Mouse (Mus musculus): ENCODE results near the gene Tppp.
A peak's percentile ranks its signal among the peaks of the same experiment; 100 is the strongest.
"Not testable (repeated sequence)": the region's sequence is repeated elsewhere in the genome, so short reads cannot be mapped to it uniquely, and the experiment has no call there.

Gene Tppp

DNA sequence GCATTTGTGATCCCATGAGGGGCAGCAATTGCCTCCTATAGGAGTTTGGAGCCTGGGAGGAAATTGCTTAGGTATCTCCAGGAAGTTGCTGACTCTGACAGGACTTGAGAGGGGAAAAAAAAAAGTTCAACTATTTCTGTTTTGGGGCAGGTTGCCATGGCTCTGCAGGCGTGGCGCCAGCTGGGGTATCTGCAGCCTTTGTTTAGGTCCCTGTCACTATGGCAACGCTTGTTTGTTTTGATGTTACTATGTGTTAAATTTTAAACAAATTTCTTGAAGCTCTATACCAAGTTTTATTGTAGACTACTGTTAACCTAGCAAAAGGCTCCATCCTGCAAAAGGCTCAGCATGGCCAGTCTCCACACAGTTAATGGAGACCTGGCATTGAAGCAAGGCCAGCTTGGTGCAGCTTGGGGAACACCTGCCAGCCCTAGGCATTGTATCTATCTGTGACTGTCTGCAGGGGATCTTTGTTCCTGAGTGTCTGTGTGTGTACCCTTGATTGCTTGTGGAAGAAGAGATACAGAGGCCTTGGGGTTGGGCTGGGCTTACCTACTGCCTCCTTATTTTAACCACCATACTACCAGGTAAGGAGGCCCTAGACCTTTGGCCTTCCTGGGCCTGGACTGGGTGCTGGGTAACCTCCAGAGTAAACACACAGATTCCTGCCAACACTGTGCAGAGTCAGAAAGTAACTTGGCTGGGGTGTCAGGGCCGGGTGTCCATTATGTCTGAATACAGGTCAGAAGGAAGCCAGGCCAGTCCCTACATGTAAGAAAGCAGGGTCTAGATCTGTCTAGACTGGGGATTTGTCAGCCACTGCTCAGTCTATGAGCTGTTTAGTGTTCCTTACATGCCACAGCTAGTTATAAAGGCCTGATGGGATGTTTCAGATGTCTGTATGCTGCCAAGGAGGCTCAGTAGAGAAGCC is 16.2 kb downstream of the Tppp start:
- peak; percentile 35 for DNase-seq (ENCODE audit: low read depth)

GRCm38 (mm10) chr13:74026215-74026614 is 17.0 kb downstream of the Tppp start:
- peak; percentile 21 for DNase-seq (ENCODE audit: low read depth)

- DNase-seq (ENCODE audit: low read depth), result no peak
Measured at GRCm38 (mm10) chr13:74028116-74028515, 18.9 kb downstream of the Tppp start.

DNA sequence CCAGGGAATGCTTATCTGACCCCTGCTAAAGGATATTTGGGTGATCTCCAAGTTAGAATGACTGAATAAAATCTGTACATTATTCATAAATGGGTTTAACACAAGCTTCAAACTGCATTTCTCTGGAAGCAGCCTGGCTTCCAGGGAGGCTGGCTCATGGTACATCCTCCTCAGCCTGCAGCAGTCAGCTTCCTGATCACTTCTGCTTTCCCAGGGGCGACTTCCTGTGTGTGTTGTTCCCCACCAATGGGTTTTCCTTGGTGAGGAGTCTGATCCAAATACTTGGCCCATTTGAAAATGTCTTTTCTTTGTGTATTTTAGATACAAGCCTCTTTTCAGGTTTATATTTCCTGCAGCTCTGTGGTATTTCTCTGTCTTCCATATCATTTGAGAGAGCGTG is 19.8 kb downstream of the Tppp start:
- no peak for DNase-seq (ENCODE audit: low read depth)

DNA sequence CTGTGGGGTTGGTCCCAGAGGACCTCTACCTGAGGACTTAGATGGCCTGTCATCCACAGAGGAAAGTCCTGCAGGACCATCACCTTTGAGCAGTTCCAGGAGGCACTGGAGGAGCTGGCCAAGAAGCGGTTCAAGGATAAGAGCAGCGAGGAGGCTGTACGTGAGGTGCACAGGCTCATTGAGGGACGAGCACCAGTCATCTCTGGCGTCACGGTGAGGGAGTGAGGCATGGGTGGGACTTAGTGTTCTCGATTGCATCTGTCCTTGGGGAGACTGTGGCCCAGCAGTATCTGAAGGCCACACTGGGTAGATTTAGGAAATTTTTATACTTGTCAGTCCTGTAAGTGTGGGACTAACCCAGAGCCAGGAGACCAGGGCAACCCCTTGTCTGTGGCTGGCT is 21.5 kb downstream of the Tppp start:
- DNase-seq (ENCODE audit: low read depth), result no peak

GRCm38 (mm10) chr13:74031133-74031532 is 21.9 kb downstream of the Tppp start:
- no peak for DNase-seq (ENCODE audit: low read depth)

DNA sequence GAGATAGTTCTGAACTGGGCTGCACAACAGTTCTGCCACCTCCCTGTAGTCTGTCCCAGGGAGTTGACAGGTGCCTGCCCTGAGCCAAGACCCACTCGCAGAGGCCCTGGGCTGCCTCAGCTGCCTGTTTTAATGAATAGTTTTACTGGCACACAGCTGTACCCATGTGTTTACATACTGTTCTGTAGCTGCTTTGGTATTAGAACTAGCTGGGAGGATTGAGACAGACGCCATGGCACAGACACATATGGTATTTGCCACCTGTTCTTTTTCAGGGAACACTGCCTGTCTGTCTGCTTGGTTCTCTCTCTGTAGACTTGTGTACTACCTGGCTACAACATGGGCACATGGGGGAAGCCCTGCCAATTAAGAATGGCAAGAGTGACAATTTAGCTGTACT is 25.5 kb downstream of the Tppp start:
- DNase-seq (ENCODE audit: low read depth), result no peak

GRCm38 (mm10) chr13:74035776-74036175 is 26.6 kb downstream of the Tppp start:
- DNase-seq (ENCODE audit: low read depth), result no peak

- no peak for DNase-seq (ENCODE audit: low read depth)
Measured at GRCm38 (mm10) chr13:74039926-74040325, 30.7 kb downstream of the Tppp start.

- DNase-seq (ENCODE audit: low read depth), result peak; percentile 14
Measured at GRCm38 (mm10) chr13:74056194-74056593, 47.0 kb downstream of the Tppp start.

DNA sequence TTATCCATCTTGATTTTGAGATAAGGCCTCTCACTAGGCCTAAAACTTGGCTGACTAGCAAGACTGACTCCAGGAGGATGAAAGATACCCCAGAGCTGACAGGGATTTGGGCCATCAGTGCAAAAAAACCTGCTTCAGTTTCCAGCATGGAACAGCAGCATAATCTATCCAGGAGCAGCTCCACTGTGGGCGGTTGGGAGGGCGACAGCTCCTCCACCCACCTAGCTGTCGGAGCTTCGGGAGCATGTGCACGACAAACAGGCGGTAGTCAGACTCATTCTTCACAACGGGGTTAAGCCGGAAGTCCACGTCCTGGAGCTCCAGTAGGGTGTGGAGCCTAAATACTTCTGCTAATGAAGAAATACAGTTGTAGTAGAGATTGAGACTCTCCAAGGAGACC is 48.9 kb downstream of the Tppp start:
- DNase-seq (ENCODE audit: low read depth), result no peak

GRCm38 (mm10) chr13:74061613-74062377 is 52.6 kb downstream of the Tppp start, which contains the start of gene Cep72:
TSS of gene Cep72 (minus strand) at chr13:74062299.
- peak; percentile 96 for DNase-seq (ENCODE audit: low read depth)

- no peak for DNase-seq (ENCODE audit: low read depth)
Measured at GRCm38 (mm10) chr13:74062378-74063128, 53.3 kb downstream of the Tppp start.

DNA sequence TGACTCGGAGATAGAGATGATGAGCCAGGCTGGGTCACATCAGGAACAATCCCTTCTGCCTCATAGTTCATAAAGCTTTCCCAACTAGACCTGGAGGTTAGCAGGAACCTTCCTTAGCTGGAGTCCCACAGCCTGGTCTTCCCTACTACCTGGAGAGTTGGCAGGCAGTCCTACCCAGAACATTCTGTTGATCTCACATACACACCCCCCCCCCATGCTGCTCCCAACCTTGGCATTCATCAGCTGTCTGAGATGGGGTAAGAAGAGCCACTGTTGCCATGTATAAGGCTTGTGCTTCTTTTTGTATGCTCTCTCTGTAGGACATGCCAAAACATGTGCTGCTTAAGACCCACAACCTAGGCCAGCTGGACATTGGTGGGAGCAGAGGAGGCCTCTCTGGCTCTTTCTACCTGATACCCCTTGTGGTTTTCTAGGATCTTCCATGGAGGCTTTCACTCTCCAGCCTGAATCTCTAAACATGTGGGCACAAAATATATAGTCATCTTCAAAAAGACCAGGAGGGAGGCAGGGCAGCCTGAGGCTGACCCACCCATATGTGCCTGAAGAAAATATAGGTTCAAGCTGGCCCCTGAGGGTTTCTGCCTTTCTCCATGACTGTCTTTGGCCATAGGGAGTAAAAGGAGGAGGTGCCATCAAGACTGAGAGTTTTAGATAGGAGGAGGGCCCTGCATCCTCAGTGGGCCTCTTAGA is 54.3 kb downstream of the Tppp start:
- DNase-seq (ENCODE audit: low read depth), result no peak

DNA sequence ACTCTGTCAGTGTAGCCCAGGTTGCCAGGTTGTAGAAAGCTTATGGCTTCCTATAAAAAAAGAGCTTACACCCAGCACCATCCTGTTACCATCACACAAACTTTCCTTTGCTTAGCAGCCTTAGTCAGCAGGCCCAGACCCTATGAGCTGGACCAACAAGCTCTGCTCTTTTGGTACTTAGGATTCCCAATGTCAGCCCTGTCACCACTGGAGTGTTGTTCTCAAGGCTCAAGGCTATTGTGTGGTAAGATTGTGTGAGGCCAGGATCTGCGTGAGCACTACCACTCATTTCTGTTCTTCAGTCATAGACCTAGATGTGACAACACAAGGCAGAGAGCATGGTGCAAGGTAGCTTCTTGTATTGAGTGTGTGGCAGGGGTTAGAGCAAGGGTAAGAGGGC is 57.4 kb downstream of the Tppp start:
- DNase-seq (ENCODE audit: low read depth), result no peak

GRCm38 (mm10) chr13:74071244-74071643 is 62.0 kb downstream of the Tppp start:
- DNase-seq (ENCODE audit: low read depth), result not testable (repeated sequence)

DNA sequence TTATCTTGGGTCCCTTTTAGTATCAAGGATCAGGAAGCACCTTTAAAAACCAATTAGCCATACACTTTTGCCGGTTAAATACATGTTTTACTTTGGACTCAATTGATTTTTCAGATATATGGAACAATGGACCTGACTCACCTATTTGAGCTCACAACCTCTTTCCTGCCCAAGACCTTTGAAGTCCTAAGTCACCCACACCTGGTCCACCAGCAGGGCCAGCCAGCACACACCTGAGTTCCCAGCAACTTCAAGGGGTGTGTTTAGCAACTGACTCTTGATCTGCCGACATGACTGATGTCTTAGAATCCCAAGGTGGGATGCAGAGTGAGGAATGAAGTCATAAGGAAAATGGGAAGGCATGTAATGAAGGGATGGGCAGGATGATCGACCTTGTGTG is 62.5 kb downstream of the Tppp start:
- DNase-seq (ENCODE audit: low read depth), result no peak

DNA sequence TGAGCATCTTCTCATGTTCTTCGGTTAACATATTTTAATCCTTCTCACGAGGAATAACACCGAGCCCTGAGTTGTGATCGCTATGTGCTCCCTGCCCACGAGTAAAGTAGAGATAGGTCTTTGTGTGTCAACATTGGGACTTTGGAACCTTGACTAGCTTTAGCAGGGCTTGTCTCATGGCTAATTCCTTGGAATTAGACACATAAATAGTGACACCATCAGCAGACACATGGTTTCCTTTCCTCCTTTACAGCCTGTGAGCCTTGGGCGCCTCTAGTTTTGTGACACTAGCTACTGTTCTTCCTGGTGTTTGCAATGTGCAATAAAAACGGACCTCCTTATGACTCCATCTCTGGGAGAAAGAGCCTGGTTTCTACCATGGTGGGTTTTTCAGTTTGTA is 64.2 kb downstream of the Tppp start:
- DNase-seq (ENCODE audit: low read depth), result no peak

All from NIH3T3 (cell line).